Mouse (Mus musculus) embryonic facial prominence, embryonic 10.5 days (tissue): ENCODE data around the gene Naa20. TPM values are rescaled to one million over a fixed set of nuclear protein-coding genes. Genes with fewer than 3 reads are reported as not detected.

Source experiments
- DNase-seq: peaks from one replicate; pipeline ENCODE4 v3.0.0-alpha.2; 2017; ENCODE audit warnings: low spot score
- H3K27ac ChIP-seq: fragments of 300-500 bp; sonication (generic); replicated peaks from 2 replicates; pipeline ENCODE4 v1.5.1; 2016; ENCODE audit warnings: mild to moderate bottlenecking
- H3K27me3 ChIP-seq: fragments of 300-500 bp; sonication (generic); replicated peaks from 2 replicates; pipeline ENCODE4 v1.6.1; 2016; ENCODE audit warnings: low read depth, mild to moderate bottlenecking; ENCODE audit not compliant: poor library complexity, severe bottlenecking
- H3K36me3 ChIP-seq: fragments of 300-500 bp; sonication (generic); replicated peaks from 2 replicates; pipeline ENCODE4 v1.6.1; 2016; ENCODE audit warnings: mild to moderate bottlenecking, moderate library complexity
- H3K4me1 ChIP-seq: fragments of 300-500 bp; sonication (generic); 2 replicates; pipeline ENCODE4 v1.6.1; 2016
- H3K4me3 ChIP-seq: fragments of 300-500 bp; sonication (generic); 2 replicates; pipeline ENCODE4 v1.5.1; 2016; ENCODE audit warnings: mild to moderate bottlenecking, moderate library complexity
- H3K9me3 ChIP-seq: fragments of 300-500 bp; sonication (generic); 2 replicates; pipeline ENCODE4 v1.6.1; 2016; ENCODE audit warnings: mild to moderate bottlenecking
- WGBS: fragments of 180-500 bp; shearing (Covaris S2); methylation state at CpG from one replicate; pipeline ENCODE4 v1.1.7; 2016; 5-methylcytosine and 5-hydroxymethylcytosine counted together
- polyA plus RNA-seq: library from polyadenylated mRNA; unstranded; fragments of >200 nt; fragmentation: Nextera tagmentation; extraction: Ambion mirVana; gene quantifications from 2 replicates; pipeline ENCODE4 v1.2.1, GENCODE M21; 2016

Gene Naa20
- polyA plus RNA-seq, 1 experiment from 2014 or later: 162 TPM

DNA sequence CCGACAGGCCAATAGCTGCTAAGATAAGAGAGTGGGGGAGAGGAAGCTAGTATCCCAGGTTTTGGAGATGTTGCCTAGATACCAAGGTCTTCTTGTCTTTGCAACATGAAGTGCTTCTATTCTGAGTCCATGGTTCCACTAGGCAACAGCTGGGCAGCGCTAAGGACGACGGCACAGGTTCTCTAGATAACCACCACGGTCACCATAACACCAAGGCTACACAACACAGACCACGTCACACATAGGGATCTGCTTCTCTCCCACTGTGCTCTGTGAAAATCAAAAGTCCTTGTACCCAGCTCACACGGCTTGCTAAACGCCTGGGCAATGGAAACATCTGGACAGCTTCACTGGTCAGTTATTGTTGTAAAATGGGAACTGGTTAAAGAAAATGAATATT, 35.1 kb downstream of the Naa20 start:
- H3K27ac ChIP-seq: no peak overlapping the region
- DNase-seq: no peak
- peaks cover 9% of the 10 kb centered on the region for H3K4me1 ChIP-seq
- H3K4me3 ChIP-seq: no peak overlapping the region
- peaks cover 9% of the 10 kb centered on the region for H3K36me3 ChIP-seq
- 82% methylated on average over 8 of the region's 8 CpGs for WGBS
- H3K9me3 ChIP-seq: no peaks in the 10 kb centered on the region
- H3K27me3 ChIP-seq: no peaks in the 10 kb centered on the region; the same call in 1 of the 2 replicates

DNA sequence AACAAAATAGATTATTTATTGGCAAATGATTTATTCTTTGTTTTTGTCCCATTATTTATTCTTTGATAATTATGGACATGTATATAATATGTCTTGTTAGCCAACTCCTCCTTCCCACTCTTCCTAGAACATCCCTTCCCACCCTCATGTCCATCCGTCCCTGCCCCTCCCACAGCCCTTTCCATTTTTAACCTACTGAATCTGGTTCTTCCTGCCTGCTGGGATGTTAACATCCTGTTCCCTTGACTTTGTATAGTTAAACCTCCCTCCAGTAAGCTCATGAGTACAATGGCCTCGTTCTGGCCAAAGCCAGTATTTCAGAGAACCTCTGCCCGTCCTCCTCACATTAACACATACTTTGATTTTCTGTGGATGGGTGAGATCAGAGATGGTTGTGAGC, 39.5 kb downstream of the Naa20 start:
- 70% methylated on average over 3 of the region's 3 CpGs for WGBS
- no peaks in the 10 kb centered on the region for H3K36me3 ChIP-seq

DNA sequence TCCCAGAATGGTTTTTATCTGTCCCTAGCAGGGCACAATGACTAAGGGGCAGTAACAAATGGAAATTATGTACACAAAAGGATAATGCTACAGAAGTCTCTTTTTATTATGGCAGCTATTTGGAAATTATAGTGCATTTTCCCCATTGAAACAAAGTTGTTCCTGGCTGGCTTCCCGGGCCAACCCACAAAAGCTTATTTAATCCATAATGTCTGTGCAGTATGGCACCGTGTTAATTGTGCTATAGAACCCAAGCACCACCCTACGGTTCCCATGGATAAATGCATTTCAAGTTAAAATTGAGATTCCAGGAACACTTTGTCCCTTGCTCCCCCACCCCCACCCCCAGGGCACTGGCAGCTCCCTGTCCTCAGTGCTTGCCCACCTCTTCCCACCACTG, 42.4 kb downstream of the Naa20 start:
- Histone ChIP-seq H3K27me3 (peaks cover 9% of the 10 kb centered on the region), H3K9me3 (no peaks in the 10 kb centered on the region), H3K27ac (no peak overlapping the region), H3K36me3 (no peaks in the 10 kb centered on the region), H3K4me1 (peaks cover 11% of the 10 kb centered on the region), H3K4me3 (no peak overlapping the region)
- no peak for DNase-seq
- WGBS: 91% methylated on average over 3 of the region's 3 CpGs

More for the DNA sequence above, 39.5 kb downstream of the Naa20 start:
- Histone ChIP-seq H3K9me3 (no peaks in the 10 kb centered on the region), H3K4me3 (no peak overlapping the region), H3K4me1 (no peaks in the 10 kb centered on the region), H3K27ac (no peak overlapping the region), H3K27me3 (peaks cover 9% of the 10 kb centered on the region)
- no peak for DNase-seq

DNA sequence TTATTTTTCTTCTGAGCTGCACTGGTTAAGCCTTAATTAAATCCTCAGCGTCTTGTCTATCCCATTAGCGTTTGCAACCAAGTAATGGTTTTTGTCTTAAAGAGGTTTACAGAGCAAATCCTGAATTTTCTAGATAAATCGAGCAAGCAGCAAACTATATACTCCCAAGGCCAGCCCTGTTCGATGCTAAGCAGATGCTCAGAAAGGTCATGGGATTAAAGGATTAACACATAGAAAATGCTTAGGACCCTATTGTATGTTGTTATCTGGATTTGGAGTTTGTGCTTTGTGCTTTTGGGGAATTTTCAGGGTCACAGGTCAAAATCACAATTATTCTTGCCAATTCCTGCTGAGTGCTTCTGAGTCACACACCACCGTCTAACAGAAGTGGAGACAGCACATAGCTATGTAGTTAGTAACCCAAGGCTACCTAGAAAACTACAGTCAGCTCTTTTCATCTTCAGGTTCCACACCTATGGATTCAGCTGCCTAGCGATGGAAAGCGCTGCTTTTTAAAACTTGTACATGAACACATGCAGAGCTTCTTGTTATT, 46.6 kb downstream of the Naa20 start:
- DNase-seq: no peak
- peaks cover 28% of the 10 kb centered on the region for H3K4me1 ChIP-seq
- H3K36me3 ChIP-seq: no peaks in the 10 kb centered on the region
- WGBS: 62% methylated on average over 7 of the region's 7 CpGs
- no peaks in the 10 kb centered on the region for H3K9me3 ChIP-seq
- no peak overlapping the region for H3K4me3 ChIP-seq
- H3K27me3 ChIP-seq: peaks cover 16% of the 10 kb centered on the region
- no peak overlapping the region for H3K27ac ChIP-seq

DNA sequence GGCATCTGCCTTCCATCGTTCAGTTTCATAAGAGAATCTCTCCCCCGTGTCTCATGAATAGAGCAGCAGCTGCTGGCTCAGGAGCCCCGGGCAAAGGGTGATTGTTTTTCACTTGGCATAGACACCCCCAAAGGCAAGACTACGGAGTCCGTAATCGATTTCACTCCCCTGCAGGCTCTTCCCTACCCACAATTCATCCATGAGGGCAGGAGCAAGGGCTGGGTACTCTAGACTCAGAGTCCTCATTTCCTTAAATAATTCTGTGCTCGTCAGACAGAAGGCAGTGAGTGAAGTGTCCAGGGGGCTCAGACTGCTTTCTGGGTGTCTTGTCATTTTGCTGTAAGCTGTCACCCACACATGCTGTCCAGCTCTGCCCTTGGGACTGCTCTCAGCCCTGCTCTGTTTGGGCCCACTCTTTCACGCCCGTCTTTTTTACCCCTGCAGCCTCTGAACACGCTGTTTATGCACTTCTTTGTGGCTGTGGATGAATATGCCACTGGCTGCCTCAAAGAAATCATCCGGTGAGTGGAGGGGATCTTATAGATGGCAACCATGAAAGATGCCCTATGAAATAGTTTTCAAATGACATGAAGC, 47.7 kb downstream of the Naa20 start:
- Histone ChIP-seq H3K36me3 (no peaks in the 10 kb centered on the region), H3K4me1 (peaks cover 28% of the 10 kb centered on the region), H3K27ac (peak overlapping the region; percentile 71), H3K9me3 (no peaks in the 10 kb centered on the region), H3K4me3 (no peak overlapping the region), H3K27me3 (peaks cover 16% of the 10 kb centered on the region)
- no peak for DNase-seq
- 43% methylated on average over 11 of the region's 11 CpGs for WGBS

DNA sequence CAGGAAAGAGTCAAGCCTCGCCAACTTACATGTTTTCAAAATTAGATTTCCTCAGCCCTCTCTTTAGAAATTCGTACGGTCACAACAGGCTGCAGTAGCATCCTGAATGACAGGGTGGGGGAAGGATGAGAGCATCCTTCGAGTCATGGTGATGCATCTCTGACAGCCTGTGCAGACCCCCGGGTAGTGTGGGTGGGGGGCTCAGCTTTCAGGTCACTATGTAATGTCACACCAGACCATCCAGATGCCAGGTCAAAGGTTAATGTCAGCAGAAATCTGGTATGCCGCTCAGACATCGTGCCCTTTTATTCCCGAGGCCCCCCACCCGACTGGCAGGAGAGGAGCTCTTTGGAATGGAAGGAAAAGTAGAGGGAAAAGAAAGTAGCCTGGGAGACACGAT, 48.3 kb downstream of the Naa20 start:
- H3K36me3 ChIP-seq: no peaks in the 10 kb centered on the region
- peak; percentile 57 for DNase-seq
- H3K9me3 ChIP-seq: no peaks in the 10 kb centered on the region
- H3K4me1 ChIP-seq: peaks cover 28% of the 10 kb centered on the region
- peaks cover 16% of the 10 kb centered on the region for H3K27me3 ChIP-seq
- H3K27ac ChIP-seq: no peak overlapping the region
- 13% methylated on average over 10 of the region's 10 CpGs for WGBS
- H3K4me3 ChIP-seq: 0 out of 2 replicates have a peak overlapping the region, but pooled peaks have one; percentile 13

- H3K27me3 ChIP-seq: peaks cover 19% of the 10 kb centered on the region
- 90% methylated on average over 5 of the region's 5 CpGs for WGBS
- DNase-seq: no peak
Observed at GRCm38 (mm10) chr2:145952726-145953125, 50.8 kb downstream of the Naa20 start.

GRCm38 (mm10) chr2:145955844-145956243, 53.9 kb downstream of the Naa20 start:
- DNase-seq: no peak
- WGBS: 72% methylated on average over 10 of the region's 10 CpGs
- H3K27me3 ChIP-seq: peaks cover 19% of the 10 kb centered on the region

More at GRCm38 (mm10) chr2:145952726-145953125, 50.8 kb downstream of the Naa20 start:
- Histone ChIP-seq H3K4me3 (no peak overlapping the region), H3K27ac (no peak overlapping the region), H3K9me3 (no peaks in the 10 kb centered on the region), H3K36me3 (no peaks in the 10 kb centered on the region), H3K4me1 (peaks cover 29% of the 10 kb centered on the region)

DNA sequence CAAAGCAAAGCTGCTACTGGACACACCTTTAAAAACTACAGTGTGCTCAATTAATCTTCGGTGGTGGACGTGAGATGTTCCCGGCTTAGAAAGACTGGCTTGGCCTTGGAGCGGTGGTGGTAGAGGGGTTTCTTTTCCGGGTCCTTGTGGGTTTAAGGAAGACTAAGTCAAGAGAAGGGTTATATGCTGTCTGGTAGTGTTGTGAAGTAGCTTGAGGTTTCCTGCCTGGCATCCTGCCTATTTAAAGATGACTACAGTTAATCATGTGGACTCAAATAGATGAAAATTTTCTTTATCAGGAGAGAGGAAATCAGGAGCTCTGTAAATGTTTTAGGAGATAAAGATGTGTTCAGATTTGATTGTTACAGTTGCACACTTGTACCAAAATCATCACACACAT, 54.4 kb downstream of the Naa20 start:
- DNase-seq: no peak
- no peaks in the 10 kb centered on the region for H3K9me3 ChIP-seq
- H3K27ac ChIP-seq: no peak overlapping the region
- H3K36me3 ChIP-seq: no peaks in the 10 kb centered on the region
- peaks cover 18% of the 10 kb centered on the region for H3K27me3 ChIP-seq
- no peak overlapping the region for H3K4me3 ChIP-seq
- peaks cover 4% of the 10 kb centered on the region for H3K4me1 ChIP-seq
- WGBS: 73% methylated on average over 5 of the region's 5 CpGs

More at GRCm38 (mm10) chr2:145955844-145956243, 53.9 kb downstream of the Naa20 start:
- no peak overlapping the region for H3K27ac ChIP-seq
- H3K4me3 ChIP-seq: no peak overlapping the region
- H3K36me3 ChIP-seq: no peaks in the 10 kb centered on the region
- peaks cover 6% of the 10 kb centered on the region for H3K4me1 ChIP-seq
- H3K9me3 ChIP-seq: no peaks in the 10 kb centered on the region

GRCm38 (mm10) chr2:145957450-145957849, 55.6 kb downstream of the Naa20 start:
- WGBS: 15% methylated on average over 4 of the region's 4 CpGs
- no peak for DNase-seq
- Histone ChIP-seq H3K36me3 (no peaks in the 10 kb centered on the region), H3K9me3 (no peaks in the 10 kb centered on the region), H3K27me3 (peaks cover 8% of the 10 kb centered on the region; the same call in 1 of the 2 replicates), H3K4me1 (peaks cover 4% of the 10 kb centered on the region; the same call in 1 of the 2 replicates), H3K4me3 (no peak overlapping the region), H3K27ac (no peak overlapping the region)

DNA sequence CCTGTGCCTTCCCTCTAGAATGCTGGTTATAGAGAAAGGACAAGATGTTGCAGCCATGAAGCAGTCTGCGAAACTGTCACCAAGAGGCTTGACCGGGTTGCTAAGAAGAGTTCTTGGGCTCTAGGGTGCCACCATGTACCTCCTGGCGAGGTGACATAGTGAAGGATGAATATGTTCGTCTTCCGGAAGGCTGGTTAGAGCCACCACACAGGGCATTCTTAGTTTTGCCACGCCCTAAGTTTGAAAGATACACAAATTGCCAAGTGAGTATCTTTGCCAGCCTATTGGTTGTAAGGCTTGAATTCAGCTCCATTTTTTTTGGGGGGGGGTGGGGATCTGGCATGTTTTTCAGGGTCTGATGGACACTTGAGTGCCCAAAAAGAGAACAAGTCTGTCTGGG, 56.2 kb downstream of the Naa20 start:
- no peak overlapping the region for H3K27ac ChIP-seq
- peaks cover 4% of the 10 kb centered on the region; the same call in 1 of the 2 replicates for H3K4me1 ChIP-seq
- H3K4me3 ChIP-seq: no peak overlapping the region
- H3K9me3 ChIP-seq: no peaks in the 10 kb centered on the region
- no peaks in the 10 kb centered on the region for H3K36me3 ChIP-seq
- H3K27me3 ChIP-seq: 0 out of 2 replicates have a peak, but pooled peaks cover 5% of the 10 kb centered on the region
- no peak for DNase-seq
- 84% methylated on average over 6 of the region's 6 CpGs for WGBS

DNA sequence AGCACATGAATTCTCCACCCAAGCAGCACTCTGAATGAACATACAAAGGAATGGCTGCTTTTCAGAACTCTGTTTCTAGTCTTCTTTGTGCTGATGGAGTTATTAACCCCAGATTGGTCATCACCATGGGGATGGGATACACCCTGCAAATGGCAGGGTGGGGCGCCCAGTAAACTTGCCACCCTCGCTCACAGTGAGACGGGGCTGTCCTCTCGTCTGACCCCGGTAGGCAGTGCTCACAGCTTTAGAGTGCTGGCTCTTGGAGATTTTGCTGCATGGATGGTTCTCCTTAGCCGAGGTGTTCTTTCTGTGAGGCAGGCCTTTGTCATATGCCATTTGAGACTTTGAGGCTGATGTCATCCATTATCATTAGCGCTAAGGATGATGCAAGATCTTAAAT, 56.7 kb downstream of the Naa20 start:
- Histone ChIP-seq H3K27me3 (0 out of 2 replicates have a peak, but pooled peaks cover 3% of the 10 kb centered on the region), H3K36me3 (no peaks in the 10 kb centered on the region), H3K4me3 (no peak overlapping the region), H3K9me3 (no peaks in the 10 kb centered on the region), H3K27ac (no peak overlapping the region), H3K4me1 (peaks cover 4% of the 10 kb centered on the region; the same call in 1 of the 2 replicates)
- no peak for DNase-seq
- 83% methylated on average over 7 of the region's 7 CpGs for WGBS

- Histone ChIP-seq H3K36me3 (no peaks in the 10 kb centered on the region), H3K4me1 (peaks cover 4% of the 10 kb centered on the region; the same call in 1 of the 2 replicates), H3K27me3 (0 out of 2 replicates have a peak, but pooled peaks cover 2% of the 10 kb centered on the region), H3K4me3 (no peak overlapping the region), H3K9me3 (no peaks in the 10 kb centered on the region), H3K27ac (no peak overlapping the region)
- WGBS: 91% methylated on average over 5 of the region's 5 CpGs
- no peak for DNase-seq
Observed at GRCm38 (mm10) chr2:145961861-145962260, 60.0 kb downstream of the Naa20 start.
